Mouse (Mus musculus) embryonic facial prominence, embryonic 12.5 days (tissue): ENCODE measurements at regions not wholly inside any gene's neighbourhood (a gene's known extent, or its start where the extent isn't known, plus 50 kb on each side); places are given as distances from the start of the nearest gene placed in this dataset.

Source experiments
- ATAC-seq: fragments of 200-750 bp; cut with Nextera tagmentation; 2 replicates; pipeline ENCODE4 v1.8.0; 2017; ENCODE audit not compliant: insufficient number of reproducible peaks, insufficient read depth, low FRiP score, low TSS enrichment
- H3K27ac ChIP-seq: fragments of 300-500 bp; sonication (generic); 2 replicates; pipeline ENCODE4 v1.5.1; 2016; ENCODE audit warnings: mild to moderate bottlenecking
- H3K27me3 ChIP-seq: fragments of 300-500 bp; sonication (generic); 2 replicates; pipeline ENCODE4 v1.6.1; 2016; ENCODE audit warnings: mild to moderate bottlenecking, moderate library complexity
- H3K36me3 ChIP-seq: fragments of 300-500 bp; sonication (generic); 2 replicates; pipeline ENCODE4 v1.6.1; 2016; ENCODE audit warnings: mild to moderate bottlenecking
- H3K4me1 ChIP-seq: fragments of 300-500 bp; sonication (generic); 2 replicates; pipeline ENCODE4 v1.6.1; 2016
- H3K4me2 ChIP-seq: fragments of 300-500 bp; sonication (generic); replicated peaks from 2 replicates; pipeline ENCODE4 v1.6.1; 2016; ENCODE audit warnings: mild to moderate bottlenecking, moderate library complexity
- H3K4me3 ChIP-seq: fragments of 300-500 bp; sonication (generic); 2 replicates; pipeline ENCODE4 v1.5.1; 2016; ENCODE audit warnings: mild to moderate bottlenecking
- H3K9ac ChIP-seq: fragments of 300-500 bp; sonication (generic); 2 replicates; pipeline ENCODE4 v1.6.1; 2016; ENCODE audit warnings: mild to moderate bottlenecking, moderate library complexity
- H3K9me3 ChIP-seq: fragments of 300-500 bp; sonication (generic); 2 replicates; pipeline ENCODE4 v1.6.1; 2016; ENCODE audit warnings: mild to moderate bottlenecking, moderate library complexity
- WGBS: fragments of 180-500 bp; shearing (Covaris S2); methylation state at CpG from one replicate; pipeline ENCODE4 v1.1.7; 2016; 5-methylcytosine and 5-hydroxymethylcytosine counted together

GRCm38 (mm10) chr4:69395451-69395850 lies 441.3 kb upstream of the Brinp1 start:
- H3K36me3 ChIP-seq, result no peaks in the 10 kb centered on the region
- no peaks in the 10 kb centered on the region for H3K4me1 ChIP-seq
- H3K4me3 ChIP-seq, result no peak overlapping the region
- no peak overlapping the region for H3K4me2 ChIP-seq
- H3K27me3 ChIP-seq, result no peaks in the 10 kb centered on the region
- H3K27ac ChIP-seq, result no peak overlapping the region
- no peak for ATAC-seq
- no peak overlapping the region for H3K9ac ChIP-seq
- 58% methylated on average over 3 of the region's 3 CpGs for WGBS
- H3K9me3 ChIP-seq, result no peaks in the 10 kb centered on the region

GRCm38 (mm10) chr4:69383318-69383717 lies 429.1 kb upstream of the Brinp1 start:
- no peaks in the 10 kb centered on the region for H3K27me3 ChIP-seq
- no peak overlapping the region for H3K27ac ChIP-seq
- no peak overlapping the region for H3K9ac ChIP-seq
- H3K4me3 ChIP-seq, result no peak overlapping the region
- no peaks in the 10 kb centered on the region for H3K36me3 ChIP-seq
- no peak overlapping the region for H3K4me2 ChIP-seq
- H3K9me3 ChIP-seq, result no peaks in the 10 kb centered on the region
- H3K4me1 ChIP-seq, result no peaks in the 10 kb centered on the region
- no peak for ATAC-seq

- WGBS, result 84% methylated on average over 5 of the region's 5 CpGs
- H3K27ac ChIP-seq, result no peak overlapping the region
- no peaks in the 10 kb centered on the region for H3K9me3 ChIP-seq
- H3K9ac ChIP-seq, result no peak overlapping the region
- ATAC-seq, result no peak
- H3K4me2 ChIP-seq, result no peak overlapping the region
- no peaks in the 10 kb centered on the region for H3K36me3 ChIP-seq
- no peak overlapping the region for H3K4me3 ChIP-seq
- H3K27me3 ChIP-seq, result no peaks in the 10 kb centered on the region
- H3K4me1 ChIP-seq, result no peaks in the 10 kb centered on the region
These were observed 392.8 kb upstream of the Brinp1 start for GRCm38 (mm10) chr4:69346979-69347465.

DNA sequence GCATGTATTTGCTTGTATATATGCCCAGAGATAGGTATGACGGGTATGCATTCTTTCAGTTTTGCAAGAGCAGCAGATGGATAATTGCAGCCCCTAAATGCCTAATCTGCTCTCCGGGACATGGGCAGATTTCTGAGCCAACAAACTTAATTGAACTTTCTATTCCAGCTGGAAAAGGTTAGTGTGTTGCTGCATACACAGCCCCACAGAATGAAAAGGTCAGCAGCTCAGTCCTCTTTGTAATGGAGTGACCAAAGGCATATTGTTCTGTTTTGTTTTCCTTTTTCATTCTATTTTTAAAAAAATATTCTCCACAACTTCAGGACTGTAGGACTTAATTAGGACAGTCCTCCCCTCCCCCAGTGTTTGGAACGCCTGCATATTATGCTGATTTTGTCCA lies 373.4 kb upstream of the Brinp1 start:
- Histone ChIP-seq H3K9me3 (no peaks in the 10 kb centered on the region), H3K4me3 (no peak overlapping the region), H3K36me3 (no peaks in the 10 kb centered on the region), H3K9ac (no peak overlapping the region), H3K27me3 (no peaks in the 10 kb centered on the region), H3K4me1 (no peaks in the 10 kb centered on the region), H3K4me2 (no peak overlapping the region), H3K27ac (no peak overlapping the region)
- no peak for ATAC-seq
- 29% methylated on average over 3 of the region's 3 CpGs for WGBS
